Mouse (Mus musculus) large intestine, adult 2 months (tissue): ENCODE data around the gene Hs2st1. TPM values are rescaled to one million over a fixed set of nuclear protein-coding genes. Genes with fewer than 3 reads are reported as not detected.
A peak's percentile ranks its signal among the peaks of the same experiment; 100 is the strongest.
"Not testable (repeated sequence)": the region's sequence is repeated elsewhere in the genome, so short reads cannot be mapped to it uniquely, and the experiment has no call there.

ENCODE experiments used
- DNase-seq: peaks from one replicate; pipeline ENCODE4 v3.0.0-alpha.2; 2012; ENCODE audit warnings: low read depth, low spot score
- WGBS: fragments of 180-500 bp; shearing (Covaris S2); methylation state at CpG from one replicate; pipeline ENCODE4 v1.1.7; 2018; 5-methylcytosine and 5-hydroxymethylcytosine counted together
- polyA plus RNA-seq: library from polyadenylated mRNA; depleted of rRNA; stranded (reverse); fragments of >200 nt; gene quantifications from 2 replicates; pipeline ENCODE4 v1.2.3, GENCODE M21; 2012; rRNA removed

Hs2st1 gene
- polyA plus RNA-seq = 3.2 and 3.7 TPM in 2 replicates

DNA sequence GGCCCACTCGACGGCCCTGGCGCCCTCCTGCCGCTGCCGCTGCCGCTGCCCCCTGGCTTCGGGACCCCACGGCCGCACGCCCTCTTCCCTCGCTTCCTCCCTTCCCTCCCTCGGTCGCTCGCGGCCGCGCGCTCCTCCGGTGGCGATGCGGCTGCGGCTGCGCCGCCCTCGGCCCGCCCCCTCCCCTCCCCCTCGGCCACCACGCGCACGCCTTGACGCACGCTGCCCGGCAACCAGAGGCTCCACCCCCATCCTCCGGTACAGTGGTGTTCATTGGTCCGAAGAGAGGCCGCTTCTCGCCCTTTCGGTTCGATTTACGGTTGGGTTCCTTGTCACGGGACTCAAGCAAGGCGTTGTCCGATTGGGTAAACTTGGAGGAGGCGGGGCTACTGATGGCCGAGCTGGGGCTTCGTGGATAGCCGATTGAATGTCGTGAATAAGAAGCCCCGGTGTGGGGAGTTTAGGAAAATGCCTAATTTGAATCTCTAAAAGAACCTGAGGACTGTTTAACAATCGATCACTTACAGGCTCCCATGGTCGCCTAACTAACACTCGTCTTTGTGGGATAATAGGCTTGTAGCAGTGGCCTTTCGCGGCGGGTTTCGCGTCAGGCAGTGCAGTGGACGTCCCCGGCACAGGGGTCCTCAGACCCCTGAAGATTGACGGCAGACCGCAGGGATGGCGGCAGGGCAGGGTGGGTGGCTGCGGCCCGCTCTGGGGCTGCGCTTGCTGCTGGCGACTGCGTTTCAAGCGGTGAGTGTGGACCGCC, at the start of gene Hs2st1, which contains the start of gene Selenof:
TSS of gene Hs2st1 (minus strand) at position 135 of the 769 bp plus-strand sequence.
TSS of gene Selenof (plus strand) at position 258 of the 769 bp plus-strand sequence.
- 1% methylated on average over 67 of the region's 69 CpGs for WGBS

GRCm38 (mm10) chr3:144617633-144618180, 47.7 kb upstream of the Hs2st1 start:
- WGBS = 64% methylated on average over 10 of the region's 10 CpGs
- no peak for DNase-seq

More for the DNA sequence above, at the start of gene Hs2st1, which contains the start of gene Selenof:
- peak; percentile 99 for DNase-seq

- WGBS = 58% methylated on average over 8 of the region's 8 CpGs
- DNase-seq = peak; percentile 62
Measured at GRCm38 (mm10) chr3:144616654-144617425, 46.9 kb upstream of the Hs2st1 start.

DNA sequence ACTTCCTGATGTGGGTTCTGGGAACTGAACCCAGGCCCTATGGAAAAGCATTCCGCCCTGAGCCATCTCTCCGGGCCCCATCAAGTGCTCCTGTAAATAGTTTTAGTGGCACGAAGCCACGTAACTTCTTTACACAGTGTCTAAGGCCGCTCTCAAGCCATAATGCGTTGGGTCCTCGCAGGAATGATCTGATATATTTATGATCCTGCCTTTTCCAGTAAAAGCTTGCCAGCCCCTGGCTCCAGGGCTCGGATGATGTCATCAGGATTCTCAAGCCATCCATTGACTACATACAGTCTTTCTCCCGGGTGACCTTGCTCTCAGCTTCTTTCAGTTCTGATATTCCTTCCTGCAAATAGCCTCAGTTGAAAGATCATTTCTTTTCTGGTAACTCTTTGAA, 45.5 kb upstream of the Hs2st1 start:
- 28% methylated on average over 9 of the region's 9 CpGs for WGBS
- no peak for DNase-seq

DNA sequence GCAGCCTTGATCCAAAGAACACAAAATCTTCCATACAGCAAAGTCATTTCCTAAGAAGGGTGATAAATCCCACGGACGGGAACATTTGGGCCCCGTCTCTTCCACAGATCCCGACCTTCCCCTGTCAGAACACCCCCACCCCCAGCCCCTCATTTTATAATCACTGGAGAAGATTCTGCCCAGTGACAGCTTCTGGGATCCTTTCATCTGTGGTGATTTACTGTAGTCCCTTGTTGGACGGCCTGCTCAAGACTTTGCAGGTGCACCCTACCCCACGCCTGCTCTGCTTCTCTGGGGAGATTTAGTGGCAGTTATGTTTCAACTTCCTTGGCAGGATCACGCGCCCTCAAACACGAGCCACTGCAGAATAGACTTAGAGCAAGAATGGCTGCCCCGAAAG, 44.7 kb upstream of the Hs2st1 start:
- DNase-seq = no peak
- 67% methylated on average over 10 of the region's 10 CpGs for WGBS

DNA sequence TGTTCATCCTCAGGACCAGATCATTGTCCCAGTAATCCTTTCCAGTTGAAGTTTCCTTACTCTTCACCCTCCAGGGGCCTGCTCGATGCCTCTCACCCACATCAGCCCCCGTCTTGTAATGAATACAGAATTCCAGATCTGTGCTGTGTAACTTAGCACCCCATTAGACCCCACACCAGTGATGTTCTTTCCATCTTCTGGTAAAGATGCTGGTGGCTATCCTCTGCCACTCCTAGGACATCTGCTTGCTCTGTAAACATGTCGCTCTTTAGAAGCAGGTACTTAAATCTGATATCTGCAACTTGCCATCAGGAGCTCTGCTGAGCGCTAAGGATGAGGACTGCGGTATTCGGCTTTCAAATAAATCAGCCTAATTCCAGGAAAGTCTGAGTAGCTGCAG, 44.3 kb upstream of the Hs2st1 start:
- WGBS = 68% methylated on average over 6 of the region's 6 CpGs
- DNase-seq = no peak

DNA sequence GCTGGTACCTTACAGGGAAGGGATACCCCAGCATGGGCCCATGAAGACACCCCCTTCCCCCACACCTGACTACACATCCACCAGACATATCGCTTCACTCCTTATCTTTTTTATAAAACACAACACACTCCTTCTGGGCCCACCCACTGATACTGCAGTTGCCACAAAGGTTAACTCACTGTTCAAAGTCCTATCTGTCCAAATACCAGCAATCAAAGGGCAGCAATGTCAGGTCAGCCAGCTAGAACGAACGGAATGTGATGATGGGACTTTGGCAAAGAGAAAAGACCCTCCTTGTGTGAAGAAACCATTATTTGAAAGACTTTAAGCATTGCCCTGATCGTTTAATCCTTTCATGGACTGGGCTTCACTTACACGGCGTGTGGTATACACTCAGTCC, 42.4 kb upstream of the Hs2st1 start:
- no peak for DNase-seq
- 52% methylated on average over 6 of the region's 6 CpGs for WGBS

DNA sequence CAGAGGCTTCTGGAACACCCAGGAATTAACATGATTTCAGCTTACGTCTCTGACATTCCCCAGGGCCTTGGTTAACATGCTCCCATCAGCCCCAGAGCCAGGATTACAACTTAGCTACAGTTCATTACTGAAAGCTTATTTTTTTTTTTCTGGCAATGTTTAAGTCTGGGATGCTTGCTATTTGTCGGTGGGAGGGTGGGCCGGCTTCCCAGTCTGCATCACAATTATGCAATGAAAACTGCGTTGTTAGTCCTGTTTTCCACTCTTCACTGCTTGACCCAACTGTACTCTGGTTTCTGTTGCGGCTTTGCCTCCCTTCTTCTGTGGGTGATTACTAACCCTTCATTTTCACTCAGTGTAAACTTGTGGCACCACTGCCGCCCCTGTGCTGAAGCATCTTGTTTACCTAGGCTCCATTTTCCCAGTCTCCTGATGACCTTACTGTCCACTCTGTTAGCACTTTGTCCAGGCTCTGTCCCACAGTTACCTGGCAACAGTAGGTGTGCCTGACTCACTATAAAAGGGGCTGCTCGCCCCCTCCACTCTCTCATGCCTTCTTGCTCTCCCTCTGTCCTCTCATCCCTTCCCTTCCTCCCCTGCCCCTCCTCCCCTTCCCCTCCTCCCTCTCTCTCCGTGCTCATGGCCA, 41.8 kb upstream of the Hs2st1 start:
- DNase-seq = no peak
- 54% methylated on average over 8 of the region's 8 CpGs for WGBS

- WGBS = 43% methylated on average over 5 of the region's 5 CpGs
- no peak for DNase-seq
Measured at GRCm38 (mm10) chr3:144610759-144611158, 40.8 kb upstream of the Hs2st1 start.

DNA sequence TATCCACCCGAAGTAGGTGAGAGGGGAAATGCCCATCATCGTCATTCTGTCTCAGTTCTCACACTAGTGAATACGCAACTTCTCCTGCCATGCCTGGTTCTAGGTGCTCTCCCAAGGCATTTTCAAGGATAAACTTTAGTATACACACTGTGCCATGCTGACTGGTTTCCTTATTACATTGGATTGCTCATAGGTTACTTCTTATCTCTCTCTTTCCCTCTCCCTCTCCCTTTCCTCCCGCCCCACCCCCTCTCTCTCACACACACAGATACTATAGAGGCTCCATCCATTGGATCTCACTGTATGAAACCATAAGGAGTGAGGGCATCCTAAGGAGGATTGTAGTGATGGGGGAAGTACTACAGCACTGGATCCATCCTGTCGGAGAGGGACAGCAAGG, 38.1 kb upstream of the Hs2st1 start:
- 52% methylated on average over 5 of the region's 5 CpGs for WGBS
- DNase-seq = no peak

DNA sequence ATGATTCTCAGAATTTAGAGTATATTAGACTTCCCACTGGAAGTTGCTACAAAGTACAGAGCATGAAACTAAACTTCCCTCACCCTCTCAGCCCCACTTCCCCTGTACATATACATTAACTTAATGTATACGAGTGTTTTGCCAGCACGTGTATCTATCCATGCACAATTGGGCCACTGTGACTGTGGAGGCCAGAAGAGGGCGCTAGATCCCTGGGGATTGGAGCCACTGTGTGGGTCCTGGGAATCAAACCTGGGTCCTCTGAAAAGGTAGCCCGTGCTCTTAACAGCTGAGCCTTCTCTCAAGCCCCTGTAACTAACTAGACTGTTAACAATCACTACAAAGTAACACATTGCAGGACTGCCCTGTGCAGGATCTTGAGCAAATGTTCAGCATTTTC, 36.5 kb upstream of the Hs2st1 start:
- 72% methylated on average over 4 of the region's 4 CpGs for WGBS

DNA sequence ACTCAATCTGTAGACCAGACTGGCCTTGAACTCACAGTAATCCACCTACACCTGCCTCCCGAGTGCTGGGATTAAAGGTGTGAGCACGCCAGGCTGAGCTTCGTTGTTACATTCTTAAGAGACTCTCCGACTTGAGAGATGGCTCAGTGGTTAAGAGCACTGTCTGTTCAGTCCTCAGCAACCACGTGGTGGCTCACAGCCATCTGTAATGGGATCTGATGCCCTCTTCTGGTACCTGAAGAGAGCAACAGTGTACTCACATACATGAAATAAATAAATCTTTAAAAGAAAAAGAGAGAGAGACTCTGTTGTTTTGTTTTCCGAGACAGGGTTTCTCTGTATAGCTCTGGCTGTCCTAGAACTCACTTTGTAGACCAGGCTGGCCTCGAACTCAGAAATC, 35.8 kb upstream of the Hs2st1 start:
- 71% methylated on average over 7 of the region's 7 CpGs for WGBS
- DNase-seq = not testable (repeated sequence)

More for the DNA sequence above, 36.5 kb upstream of the Hs2st1 start:
- no peak for DNase-seq

- no peak for DNase-seq
- 60% methylated on average over 7 of the region's 7 CpGs for WGBS
Measured at GRCm38 (mm10) chr3:144604205-144604604, 34.2 kb upstream of the Hs2st1 start.

DNA sequence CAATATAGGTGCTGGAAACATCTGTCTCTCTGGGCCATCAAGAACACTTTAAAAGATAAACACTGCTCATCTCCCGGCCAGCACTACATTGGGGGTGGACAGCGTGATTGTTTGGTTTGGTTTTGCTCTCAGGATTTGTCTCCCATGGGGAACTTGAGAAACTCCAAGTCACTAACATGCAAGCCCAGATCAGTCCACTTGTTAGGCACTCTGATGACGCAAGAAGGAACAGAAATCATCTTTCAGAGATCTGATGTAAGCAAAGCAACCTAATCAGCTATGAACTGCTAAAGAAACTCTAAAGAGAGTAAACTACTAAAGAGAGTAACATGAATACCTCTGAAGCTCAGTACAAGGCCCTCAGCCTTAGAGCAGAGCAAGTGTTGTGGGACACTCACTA, 33.6 kb upstream of the Hs2st1 start:
- 70% methylated on average over 3 of the region's 3 CpGs for WGBS
- DNase-seq = no peak

- 59% methylated on average over 7 of the region's 7 CpGs for WGBS
- DNase-seq = no peak
Measured at GRCm38 (mm10) chr3:144602819-144603218, 32.8 kb upstream of the Hs2st1 start.

GRCm38 (mm10) chr3:144602413-144602812, 32.4 kb upstream of the Hs2st1 start:
- WGBS = 66% methylated on average over 4 of the region's 4 CpGs
- DNase-seq = no peak

DNA sequence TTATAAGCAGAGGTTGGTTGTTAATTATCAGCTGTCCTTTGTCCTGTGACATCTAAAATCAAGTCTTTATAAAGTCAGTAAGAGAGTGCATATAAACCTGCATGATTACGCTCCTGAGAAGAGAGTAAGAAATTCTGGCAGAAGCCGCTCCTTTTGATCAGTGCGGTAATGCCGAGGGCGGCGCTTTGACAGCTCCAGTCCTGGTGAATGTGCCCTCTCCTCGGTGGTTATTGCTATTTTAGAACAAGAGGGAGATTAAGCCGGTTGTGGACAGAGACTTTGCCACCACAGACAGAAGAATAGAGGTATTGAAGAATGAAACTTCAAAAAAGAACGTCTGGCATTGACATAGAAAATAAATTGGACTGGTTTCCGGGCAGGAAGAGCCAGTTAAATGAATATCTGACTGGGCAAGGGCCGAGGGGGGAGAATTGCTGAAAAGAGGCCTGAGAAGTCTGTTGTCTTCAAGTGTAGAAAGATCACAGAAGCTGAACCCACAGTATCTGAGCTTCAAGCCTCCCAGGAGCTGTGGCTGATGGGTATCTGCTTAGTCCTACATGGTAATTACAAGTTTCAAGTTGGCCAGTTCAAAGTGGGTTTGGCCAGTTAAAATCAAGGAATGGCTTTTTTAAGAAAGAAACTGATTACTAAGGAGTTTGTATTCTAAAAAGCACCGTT, 27.9 kb upstream of the Hs2st1 start:
- 84% methylated on average over 12 of the region's 12 CpGs for WGBS
- no peak for DNase-seq

DNA sequence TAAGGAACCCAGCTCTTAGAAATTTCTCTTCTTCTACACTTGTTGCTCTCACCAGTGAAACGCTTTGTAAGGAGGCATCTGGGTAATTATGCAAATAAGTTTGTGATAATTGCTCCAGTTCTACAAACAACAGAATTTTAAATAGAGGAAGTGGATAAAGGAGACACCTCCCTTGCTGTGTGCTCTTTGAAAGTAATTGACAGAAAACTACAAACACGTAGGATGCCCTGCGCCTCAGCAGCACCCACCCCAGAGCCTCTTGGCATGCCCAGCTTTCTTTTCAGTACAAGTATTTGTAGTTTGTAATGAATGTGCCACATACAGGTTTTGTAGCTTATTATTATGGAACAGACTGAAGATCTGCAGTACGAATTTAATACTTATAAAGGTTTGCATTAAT, 27.1 kb upstream of the Hs2st1 start:
- 81% methylated on average over 4 of the region's 4 CpGs for WGBS
- DNase-seq = no peak

- 67% methylated on average over 9 of the region's 9 CpGs for WGBS
- DNase-seq = no peak
Measured at GRCm38 (mm10) chr3:144592992-144593785, 23.2 kb upstream of the Hs2st1 start.
